Mouse (Mus musculus) ES-E14 (cell line): ENCODE data around the gene Pcgf1.

Experiments
- CHD2 ChIP-seq: IDR thresholded peaks from 2 replicates; pipeline ENCODE4 v1.6.1; 2014; ENCODE audit warnings: mild to moderate bottlenecking, low read depth, low read length, inconsistent platforms
- HCFC1 ChIP-seq: IDR thresholded peaks from 2 replicates; pipeline ENCODE4 v1.6.1; 2012; ENCODE audit warnings: low read length, inconsistent platforms, borderline replicate concordance; ENCODE audit not compliant: insufficient read depth
- ZC3H11A ChIP-seq: IDR thresholded peaks from 2 replicates; pipeline ENCODE4 v1.6.1; 2012; ENCODE audit warnings: low read depth, mild to moderate bottlenecking, inconsistent platforms, low read length, borderline replicate concordance

DNA sequence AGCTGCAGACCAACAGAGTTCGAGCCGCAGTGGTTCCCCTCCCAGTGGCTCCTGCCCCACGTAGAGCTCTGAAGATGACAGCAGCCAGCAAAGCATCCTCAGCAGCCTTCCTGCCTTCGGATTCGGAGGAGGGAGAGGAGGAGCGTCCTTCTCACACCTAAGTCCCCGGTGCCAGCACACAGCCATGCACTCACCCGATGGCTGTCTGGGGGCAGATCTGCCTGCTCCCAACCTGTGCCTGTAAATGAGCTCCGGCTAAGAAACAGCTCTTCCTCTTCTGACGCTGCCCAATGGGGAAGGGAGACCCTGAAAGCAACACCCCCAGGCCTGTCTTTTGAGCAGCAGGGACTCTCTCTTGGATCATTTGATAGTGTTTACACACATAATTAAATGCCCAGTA lies 47.9 kb upstream of the Pcgf1 start:
- TF ChIP-seq CHD2: no peak
- no peak for TF ChIP-seq HCFC1
- TF ChIP-seq ZC3H11A: no peak
